Mouse (Mus musculus) megakaryocyte, embryonic 14.5 days (primary cell): ENCODE measurements around the gene Fra10ac1. TPM values are rescaled to one million over a fixed set of nuclear protein-coding genes. Genes with fewer than 3 reads are reported as not detected.
A peak's percentile ranks its signal among the peaks of the same experiment; 100 is the strongest.

ENCODE experiments used
- H3K27me3 ChIP-seq: replicated peaks from 2 replicates; pipeline ENCODE3; 2012; ENCODE audit warnings: inconsistent platforms
- H3K36me3 ChIP-seq: replicated peaks from 2 replicates; pipeline ENCODE3; 2012; ENCODE audit warnings: low read length, inconsistent platforms, mixed read lengths
- H3K4me1 ChIP-seq: 2 replicates; pipeline ENCODE4 v1.6.1; 2012; ENCODE audit warnings: inconsistent platforms
- H3K4me3 ChIP-seq: replicated peaks from 2 replicates; pipeline ENCODE3; 2012; ENCODE audit warnings: moderate library complexity, mild to moderate bottlenecking, inconsistent platforms
- H3K9me3 ChIP-seq: 2 replicates; pipeline ENCODE4 v1.6.1; 2012; ENCODE audit warnings: inconsistent platforms
- FLI1 ChIP-seq: IDR thresholded peaks from 2 replicates; pipeline ENCODE4 v1.6.1; 2012; ENCODE audit warnings: low read length, inconsistent platforms, mixed read lengths
- GATA1 ChIP-seq: IDR thresholded peaks from 3 replicates; pipeline ENCODE4 v1.6.1; 2012; ENCODE audit warnings: mixed read lengths, low read length, inconsistent platforms, borderline replicate concordance
- polyA plus RNA-seq: library from polyadenylated mRNA; stranded (reverse); fragments of >175 nt; gene quantifications from 2 replicates; pipeline ENCODE4 v1.2.3, GENCODE M21; 2012; ENCODE audit warnings: low replicate concordance; ENCODE audit not compliant: insufficient read depth

Fra10ac1 gene
- polyA plus RNA-seq, result 7.1 TPM in 1 of 2 replicates, not detected in the other

- TF ChIP-seq FLI1 (0 out of 2 replicates have a peak, but pooled peaks have one; percentile 10), GATA1 (no peak)
- H3K36me3 ChIP-seq, result peaks cover 6% of the 10 kb centered on the region
- no peaks in the 10 kb centered on the region for H3K27me3 ChIP-seq
- peaks cover under 1% of the 10 kb centered on the region; the same call in 1 of the 2 replicates for H3K9me3 ChIP-seq
- H3K4me1 ChIP-seq, result peaks cover 18% of the 10 kb centered on the region
- peak within 1 kb of the TSS; percentile 96 for H3K4me3 ChIP-seq
These were observed at the start of gene Fra10ac1 for GRCm38 (mm10) chr19:38223905-38224684. Fra10ac1 (minus strand) TSS chr19:38224156.

GRCm38 (mm10) chr19:38271071-38271470, 47.1 kb upstream of the Fra10ac1 start:
- TF ChIP-seq GATA1 (no peak), FLI1 (no peak)
- H3K4me3 ChIP-seq, result no peak overlapping the region
- H3K4me1 ChIP-seq, result no peaks in the 10 kb centered on the region
- H3K36me3 ChIP-seq, result no peaks in the 10 kb centered on the region
- no peaks in the 10 kb centered on the region for H3K9me3 ChIP-seq
- peaks cover 28% of the 10 kb centered on the region for H3K27me3 ChIP-seq

DNA sequence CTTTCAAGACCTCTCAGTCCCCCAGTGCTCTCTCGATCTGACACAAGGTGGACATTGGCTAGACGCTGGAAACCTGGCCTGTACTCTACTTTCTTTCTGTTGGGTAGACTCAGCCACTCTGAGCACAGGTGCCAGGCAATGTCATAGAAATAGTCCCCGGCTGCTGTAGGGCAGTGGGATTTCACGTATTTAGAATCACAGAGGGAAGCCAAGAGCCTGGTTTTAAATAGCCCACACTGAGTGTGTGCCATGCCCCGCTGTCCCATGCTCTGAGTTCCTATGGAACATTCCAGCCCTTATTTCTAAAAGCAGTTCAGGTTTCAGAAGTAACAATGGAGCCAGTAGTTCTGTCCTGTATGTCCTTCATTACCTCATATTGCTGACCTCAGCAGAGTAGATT, 43.5 kb upstream of the Fra10ac1 start:
- H3K27me3 ChIP-seq, result peaks cover 49% of the 10 kb centered on the region

DNA sequence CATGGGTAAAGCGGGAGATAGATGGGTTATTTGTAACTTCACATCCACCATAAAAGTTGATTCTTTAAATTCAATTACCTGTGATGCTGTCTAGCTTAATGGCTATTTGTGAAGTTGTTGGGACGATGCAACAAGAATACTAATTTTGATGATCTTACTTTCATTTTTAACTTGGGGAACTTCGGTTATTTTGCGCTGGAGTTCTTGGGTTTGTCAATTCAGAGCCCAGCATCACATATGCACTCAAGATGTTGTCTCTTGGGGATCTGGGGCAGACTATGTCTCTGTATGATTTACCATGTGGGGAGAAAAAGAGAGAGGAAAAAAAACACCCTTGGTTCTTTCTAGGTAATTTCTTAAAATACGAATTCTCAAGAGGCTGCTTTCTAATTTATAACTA, 41.8 kb upstream of the Fra10ac1 start:
- Histone ChIP-seq H3K4me3 (no peak overlapping the region), H3K9me3 (no peaks in the 10 kb centered on the region), H3K27me3 (peaks cover 49% of the 10 kb centered on the region), H3K36me3 (no peaks in the 10 kb centered on the region), H3K4me1 (peaks cover 12% of the 10 kb centered on the region)
- TF ChIP-seq GATA1 (no peak), FLI1 (no peak)

More for the DNA sequence above, 43.5 kb upstream of the Fra10ac1 start:
- Histone ChIP-seq H3K4me1 (peaks cover 12% of the 10 kb centered on the region), H3K4me3 (no peak overlapping the region), H3K9me3 (no peaks in the 10 kb centered on the region), H3K36me3 (no peaks in the 10 kb centered on the region)
- TF ChIP-seq GATA1 (no peak), FLI1 (no peak)

DNA sequence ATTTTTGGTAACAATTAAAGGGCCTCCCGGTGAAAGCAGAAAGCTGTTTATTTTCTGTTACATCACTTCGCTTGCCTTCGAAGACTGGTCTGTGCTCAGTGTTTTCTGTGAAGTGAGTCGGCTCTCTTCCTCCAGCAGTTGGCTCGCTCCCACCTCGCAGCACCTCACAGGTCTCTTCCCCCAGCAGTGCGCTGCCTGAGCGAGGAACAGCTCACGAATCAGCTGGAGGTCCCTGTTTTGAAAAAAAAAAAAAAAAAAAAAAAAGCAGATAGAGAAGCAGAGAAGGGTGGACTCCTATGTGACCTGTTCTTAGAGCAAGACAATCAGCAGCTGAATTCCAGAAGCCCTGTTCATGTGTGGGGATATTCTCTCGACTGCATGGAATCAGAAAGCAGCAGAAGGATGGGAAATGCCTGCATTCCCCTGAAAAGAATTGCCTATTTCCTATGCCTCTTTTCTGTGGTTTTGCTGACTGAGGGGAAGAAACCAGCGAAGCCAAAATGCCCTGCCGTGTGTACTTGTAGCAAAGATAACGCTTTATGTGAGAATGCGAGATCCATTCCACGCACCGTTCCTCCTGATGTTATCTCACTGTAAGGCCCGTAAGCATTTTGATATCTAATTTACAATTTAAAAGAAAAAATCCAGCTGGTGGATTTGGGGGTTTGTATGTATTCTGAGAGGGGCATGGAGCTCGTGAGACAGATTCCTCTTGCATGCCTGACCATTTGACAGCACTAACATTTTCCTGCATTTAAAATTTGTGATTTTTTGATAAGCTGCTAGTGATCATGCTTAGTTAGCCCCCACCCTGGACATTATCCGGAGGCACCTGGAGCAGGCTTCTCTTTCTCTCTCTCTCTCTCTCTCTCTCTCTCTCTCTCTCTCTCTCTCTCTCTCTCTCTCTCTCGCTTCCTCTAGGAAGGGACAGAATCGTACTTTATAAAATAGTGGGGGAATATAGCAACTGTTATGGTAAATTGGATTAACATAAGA, 40.8 kb upstream of the Fra10ac1 start, which contains the start of gene Lgi1:
Gene Lgi1 (plus strand): TSS at position 32 of the 996 bp plus-strand sequence.
- peak within 1 kb of the TSS; percentile 67 for H3K4me3 ChIP-seq

DNA sequence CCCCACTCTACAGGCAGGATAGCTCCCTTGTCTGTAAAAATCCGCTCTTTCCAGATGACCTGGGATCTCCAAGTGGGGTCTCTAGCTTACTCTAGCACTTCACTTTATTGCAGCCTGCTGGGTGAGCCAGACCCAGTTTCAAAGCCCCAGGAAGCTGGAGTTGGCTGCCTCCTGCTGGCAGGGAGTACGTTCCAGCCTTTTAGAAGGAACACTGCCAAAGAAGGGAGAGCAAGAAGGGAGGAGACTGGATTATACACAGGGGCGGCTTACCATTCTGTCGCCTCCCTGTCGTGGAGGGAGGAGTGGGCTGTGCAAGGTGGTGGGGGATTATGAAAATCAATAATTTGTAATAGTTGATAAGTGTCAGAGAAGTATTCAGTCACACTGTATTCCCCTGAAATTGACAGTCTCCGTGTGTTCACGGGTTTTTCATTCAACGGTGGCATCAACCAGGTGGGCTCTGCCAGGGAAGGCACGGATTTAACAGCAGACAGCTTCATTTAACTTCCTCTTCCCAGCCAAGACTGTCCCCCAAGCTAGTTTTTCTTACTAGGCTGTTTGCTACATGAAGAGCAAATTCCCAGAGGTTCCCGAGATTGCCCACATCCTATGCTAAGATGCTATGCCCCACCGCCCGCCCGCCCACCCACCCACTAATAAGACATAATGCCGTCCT, 40.0 kb upstream of the Fra10ac1 start:
- no peaks in the 10 kb centered on the region for H3K9me3 ChIP-seq
- H3K27me3 ChIP-seq, result peaks cover 49% of the 10 kb centered on the region
- TF ChIP-seq GATA1 (no peak), FLI1 (no peak)
- peaks cover 12% of the 10 kb centered on the region for H3K4me1 ChIP-seq
- H3K36me3 ChIP-seq, result no peaks in the 10 kb centered on the region
- H3K4me3 ChIP-seq, result no peak overlapping the region

More for the DNA sequence above, 40.8 kb upstream of the Fra10ac1 start, which contains the start of gene Lgi1:
- TF ChIP-seq GATA1, result no peak
- TF ChIP-seq FLI1, result no peak
- no peaks in the 10 kb centered on the region for H3K9me3 ChIP-seq
- no peaks in the 10 kb centered on the region for H3K36me3 ChIP-seq
- H3K4me1 ChIP-seq, result peaks cover 12% of the 10 kb centered on the region
- peaks cover 50% of the 10 kb centered on the region for H3K27me3 ChIP-seq

DNA sequence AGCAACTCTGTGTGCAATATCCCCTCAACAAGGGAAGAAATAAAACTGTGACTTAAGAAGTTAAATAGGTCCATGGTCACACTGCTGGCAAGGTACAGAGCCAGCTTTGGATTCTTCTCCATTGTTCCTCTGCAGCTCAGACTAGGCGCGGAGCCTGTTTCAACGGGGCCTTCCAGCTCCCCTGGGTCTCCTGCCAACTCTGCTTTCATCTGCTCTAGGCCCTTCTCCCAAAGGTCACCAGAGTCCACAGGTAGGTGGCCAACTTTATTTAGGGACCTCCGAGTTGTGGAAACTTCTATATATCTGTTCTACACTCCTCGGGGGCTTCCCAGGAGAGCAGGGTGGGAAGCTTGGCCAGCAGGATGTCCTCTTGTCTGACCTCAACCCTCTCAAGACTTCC, 37.4 kb upstream of the Fra10ac1 start:
- TF ChIP-seq GATA1 (no peak), FLI1 (no peak)
- no peak overlapping the region for H3K4me3 ChIP-seq
- peaks cover 12% of the 10 kb centered on the region for H3K4me1 ChIP-seq
- H3K9me3 ChIP-seq, result no peaks in the 10 kb centered on the region
- H3K27me3 ChIP-seq, result peaks cover 37% of the 10 kb centered on the region
- H3K36me3 ChIP-seq, result no peaks in the 10 kb centered on the region

- TF ChIP-seq FLI1 (no peak), GATA1 (no peak)
These were observed 36.4 kb upstream of the Fra10ac1 start for GRCm38 (mm10) chr19:38260346-38260745.

GRCm38 (mm10) chr19:38259436-38259835, 35.5 kb upstream of the Fra10ac1 start:
- Histone ChIP-seq H3K4me3 (no peak overlapping the region), H3K4me1 (peaks cover 6% of the 10 kb centered on the region; the same call in 1 of the 2 replicates), H3K36me3 (no peaks in the 10 kb centered on the region), H3K9me3 (no peaks in the 10 kb centered on the region), H3K27me3 (peaks cover 30% of the 10 kb centered on the region)
- TF ChIP-seq GATA1 (no peak), FLI1 (no peak)

More at GRCm38 (mm10) chr19:38260346-38260745, 36.4 kb upstream of the Fra10ac1 start:
- H3K4me3 ChIP-seq, result no peak overlapping the region
- H3K36me3 ChIP-seq, result no peaks in the 10 kb centered on the region
- peaks cover 12% of the 10 kb centered on the region for H3K4me1 ChIP-seq
- peaks cover 36% of the 10 kb centered on the region for H3K27me3 ChIP-seq
- no peaks in the 10 kb centered on the region for H3K9me3 ChIP-seq
